Mouse (Mus musculus) hematopoietic stem cell, adult 5-6 weeks (primary cell): ENCODE results near the gene Wscd2. TPM values are rescaled to one million over a fixed set of nuclear protein-coding genes. Genes with fewer than 3 reads are reported as not detected.

ENCODE experiments used
- ATAC-seq, 2 experiments: fragments of 125-278 bp in 1 of 2; replicated peaks in 1 of 2; 2 replicates each; pipeline ENCODE4 v1.8.0; 2016 to 2017; ENCODE audit warnings: inconsistent platforms in 2 of 2, mild to moderate bottlenecking in 2 of 2, moderate number of reproducible peaks in 2 of 2, low read depth in 1 of 2, moderate TSS enrichment in 1 of 2; ENCODE audit not compliant: low FRiP score in 2 of 2, poor library complexity in 2 of 2, severe bottlenecking in 2 of 2, insufficient read depth in 1 of 2, low TSS enrichment in 1 of 2
- total RNA-seq: library from RNA; stranded (forward); fragments of 172-1452, 232-1000 nt; gene quantifications from 2 replicates; pipeline ENCODE4 v1.2.3, GENCODE M21; 2017

Gene Wscd2
- not detected in 2 replicates for total RNA-seq

DNA sequence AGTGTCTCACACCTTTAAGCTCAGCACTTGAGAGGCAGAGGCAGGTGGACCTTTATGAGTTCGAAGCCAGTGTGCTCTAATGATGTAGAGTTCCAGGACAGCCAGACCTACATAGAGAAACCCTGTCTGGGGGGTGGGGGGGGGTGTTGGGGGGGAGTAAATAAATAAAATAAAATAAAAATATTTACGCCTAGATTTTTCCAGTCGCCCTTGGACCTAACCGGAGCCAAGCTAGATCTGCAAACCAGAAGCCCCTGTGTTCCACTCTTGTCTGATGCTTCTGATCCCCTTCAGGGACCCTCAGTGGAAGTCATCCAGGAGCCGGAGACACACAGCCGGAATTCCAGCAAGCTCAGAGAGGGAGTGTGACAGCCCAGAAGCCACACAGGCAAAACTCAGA lies at the start of gene Wscd2:
Gene Wscd2, plus strand, starts transcription at position 301 of the 400 bp plus-strand sequence.
- no peak for ATAC-seq

DNA sequence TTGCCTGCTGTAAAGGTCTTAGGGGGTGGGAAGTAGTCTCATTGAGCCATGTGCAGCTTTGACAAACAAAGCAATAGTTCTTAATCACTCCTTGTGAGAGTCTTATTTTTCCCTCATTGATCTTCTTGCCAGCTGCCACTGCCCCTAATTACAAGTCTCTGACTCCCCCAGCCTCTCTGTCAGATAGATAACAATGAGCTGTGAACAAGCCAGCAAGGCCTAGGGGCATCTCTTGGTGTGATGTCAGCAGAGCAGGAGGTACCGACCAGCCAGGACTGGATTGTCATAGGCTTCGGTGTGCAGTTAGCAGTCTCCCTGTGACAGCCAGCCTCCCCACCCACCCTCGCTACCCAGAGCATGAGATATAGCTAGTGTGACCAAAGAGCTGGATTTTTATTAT lies 48.0 kb upstream of the Wscd2 start:
- ATAC-seq = no peak

DNA sequence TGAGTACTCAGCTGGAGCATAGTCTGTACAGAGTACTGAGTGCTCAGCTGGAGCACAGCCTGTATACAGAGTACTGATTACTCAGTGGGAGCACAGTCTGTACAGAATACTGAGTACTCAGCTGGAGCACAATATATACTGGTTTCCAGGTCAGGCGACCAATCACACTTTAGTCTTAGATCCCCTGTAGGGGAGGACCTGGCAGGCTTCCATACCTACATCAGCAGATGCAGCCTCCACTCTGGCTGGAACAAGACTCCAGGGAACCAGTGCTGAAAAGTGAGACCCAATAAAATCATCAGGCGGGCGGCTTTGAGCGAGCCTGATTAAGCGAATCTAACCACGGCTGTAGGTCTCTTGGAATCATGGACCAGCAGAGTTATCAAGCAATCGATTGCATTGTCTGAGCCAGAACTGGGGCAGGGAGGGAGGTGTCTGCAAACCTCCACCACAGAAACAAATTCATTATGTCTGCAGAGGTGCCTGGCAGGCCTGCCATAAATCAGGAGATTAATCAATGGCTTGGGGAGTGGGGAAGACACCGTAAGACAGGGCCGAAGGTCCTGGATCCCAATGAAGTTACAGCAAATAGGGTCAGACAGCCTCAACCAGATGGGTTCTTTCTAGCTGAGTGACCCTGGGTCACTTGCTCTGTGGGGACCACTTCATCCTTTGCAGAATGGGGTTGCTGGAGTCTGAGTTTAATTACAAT lies 42.0 kb upstream of the Wscd2 start:
- ATAC-seq = no peak

DNA sequence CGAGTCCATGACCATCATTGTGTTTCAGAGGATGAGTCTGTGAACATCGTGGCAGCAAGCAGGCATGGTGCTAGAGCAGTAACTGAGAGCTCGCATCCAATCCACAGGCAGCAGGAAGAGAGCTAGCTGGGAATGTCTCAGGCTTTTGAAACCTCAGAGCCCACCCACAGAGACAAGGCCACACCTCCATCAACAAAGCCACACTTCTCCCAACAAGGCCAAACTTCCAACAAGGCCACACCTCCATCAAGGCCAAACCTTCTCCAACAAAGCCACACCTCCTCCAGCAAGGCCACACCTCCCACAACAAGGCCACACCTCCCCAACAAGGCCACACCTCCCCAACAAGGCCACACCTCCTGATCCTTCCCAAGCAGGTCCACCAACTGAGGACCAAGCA lies 40.8 kb upstream of the Wscd2 start:
- no peak for ATAC-seq

DNA sequence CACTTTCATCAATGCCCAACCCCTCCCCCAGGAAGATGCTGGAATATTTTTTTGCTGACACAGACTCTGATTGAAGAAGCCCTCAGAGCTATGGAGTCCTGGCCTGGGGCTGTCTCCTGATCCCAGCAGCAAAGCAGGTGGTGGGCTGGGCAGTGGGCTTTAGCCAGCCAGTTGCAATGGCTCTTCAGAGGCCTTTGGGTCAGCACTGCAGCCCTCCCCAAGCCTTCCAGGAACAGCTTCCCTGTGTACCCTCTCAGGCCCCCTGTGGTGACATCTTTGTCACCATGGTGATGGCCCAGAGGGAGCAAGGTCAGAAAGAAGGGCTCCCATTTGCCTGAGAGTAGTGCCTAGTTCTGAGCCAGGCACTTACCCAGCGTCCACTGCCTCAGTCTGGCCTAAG lies 37.4 kb upstream of the Wscd2 start:
- no peak for ATAC-seq

DNA sequence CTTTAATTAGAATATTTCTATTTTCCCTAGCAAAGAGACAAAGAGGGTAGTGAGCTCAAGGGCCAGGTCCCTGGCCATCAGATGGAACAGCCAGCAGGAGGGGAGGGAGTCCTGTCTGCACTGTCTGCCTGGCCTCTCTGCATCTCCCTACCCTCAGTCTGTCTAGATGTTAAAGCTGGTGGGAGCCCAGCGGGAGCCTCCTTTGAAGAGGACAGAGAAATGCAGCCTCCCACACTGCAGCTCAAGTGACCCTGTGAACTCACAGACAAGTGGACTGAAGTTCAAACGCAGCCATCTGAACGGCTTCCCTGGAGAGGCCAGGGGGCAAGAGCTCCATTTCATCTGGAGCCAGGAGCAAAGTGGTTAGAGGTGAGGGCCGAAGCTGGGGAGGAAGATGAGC lies 36.8 kb upstream of the Wscd2 start:
- no peak for ATAC-seq

DNA sequence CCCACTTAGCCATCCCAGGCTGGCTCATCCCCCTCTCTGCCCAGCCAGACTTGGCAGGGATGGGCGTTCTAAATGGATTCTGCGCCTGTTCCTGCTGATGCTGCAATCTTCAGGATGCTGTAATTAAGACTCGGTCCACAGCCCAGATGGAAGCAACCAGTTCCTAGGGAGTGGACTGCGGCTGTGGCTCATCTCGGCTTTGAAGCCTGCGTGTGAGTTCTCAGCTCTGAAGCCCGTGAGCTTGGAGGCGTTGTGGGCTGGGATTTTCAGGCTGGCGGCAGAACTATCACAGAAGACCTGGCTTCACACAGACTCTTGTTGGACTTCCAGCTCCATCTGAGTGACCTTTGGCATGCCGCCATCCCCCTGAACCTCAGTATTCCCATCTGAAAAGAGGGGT lies 34.1 kb upstream of the Wscd2 start:
- no peak for ATAC-seq

DNA sequence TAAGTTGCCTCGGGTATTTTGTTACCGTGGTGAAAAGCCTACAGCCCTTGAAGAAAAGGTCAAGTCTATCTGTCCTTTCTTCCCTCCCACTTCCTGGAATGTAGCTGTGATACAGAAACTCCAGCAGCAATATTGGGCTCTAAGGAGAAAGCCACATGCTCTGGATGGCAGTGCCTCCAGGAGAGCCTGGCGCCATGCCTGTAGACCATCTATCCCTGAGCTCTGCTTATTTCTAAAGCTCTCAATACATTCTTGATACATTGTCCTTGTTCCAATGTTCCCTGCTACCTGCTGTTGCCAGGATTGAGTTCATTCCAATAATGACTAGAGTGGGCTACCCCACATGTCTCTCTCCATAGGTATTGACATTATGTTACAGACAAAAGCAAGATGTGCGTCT lies 33.4 kb upstream of the Wscd2 start:
- no peak for ATAC-seq

DNA sequence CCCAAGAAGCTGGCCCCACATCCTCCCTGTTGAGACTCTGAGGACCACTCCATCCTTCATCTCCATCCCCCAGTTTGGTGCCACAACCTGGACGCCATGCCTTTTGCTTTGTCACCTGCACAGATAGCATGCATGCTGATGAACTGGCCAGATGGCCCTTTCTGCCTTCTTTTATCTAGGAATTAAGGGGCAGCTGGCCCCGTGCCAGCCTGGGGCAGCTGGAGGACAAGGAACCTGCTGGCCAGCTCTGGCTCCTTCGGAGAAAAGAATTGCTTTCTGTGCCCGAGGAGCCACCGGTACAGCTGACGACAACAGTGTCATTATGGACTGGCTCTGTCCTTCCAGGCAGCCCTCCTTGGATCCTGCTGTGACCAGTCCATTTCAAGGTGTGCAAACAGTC lies 32.9 kb upstream of the Wscd2 start:
- no peak for ATAC-seq

DNA sequence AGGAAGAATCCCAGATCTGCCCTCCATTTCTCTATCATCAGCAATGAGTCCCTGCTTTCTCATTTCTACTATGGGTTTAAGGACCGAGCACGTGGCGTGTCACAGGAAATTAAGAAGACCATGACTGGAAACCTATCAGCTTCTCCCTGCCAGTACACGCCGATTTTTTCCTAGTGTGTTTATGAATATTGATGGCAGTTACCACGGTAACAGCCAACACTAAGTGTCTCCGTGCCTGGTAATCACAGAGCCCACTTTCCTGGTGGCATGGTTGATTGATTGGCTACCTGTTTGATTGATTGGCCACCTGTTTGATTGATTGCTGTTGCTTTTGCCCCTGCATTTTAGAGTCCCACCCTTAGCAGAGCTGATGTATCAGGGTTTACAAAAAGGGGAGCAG lies 30.2 kb upstream of the Wscd2 start:
- no peak for ATAC-seq

DNA sequence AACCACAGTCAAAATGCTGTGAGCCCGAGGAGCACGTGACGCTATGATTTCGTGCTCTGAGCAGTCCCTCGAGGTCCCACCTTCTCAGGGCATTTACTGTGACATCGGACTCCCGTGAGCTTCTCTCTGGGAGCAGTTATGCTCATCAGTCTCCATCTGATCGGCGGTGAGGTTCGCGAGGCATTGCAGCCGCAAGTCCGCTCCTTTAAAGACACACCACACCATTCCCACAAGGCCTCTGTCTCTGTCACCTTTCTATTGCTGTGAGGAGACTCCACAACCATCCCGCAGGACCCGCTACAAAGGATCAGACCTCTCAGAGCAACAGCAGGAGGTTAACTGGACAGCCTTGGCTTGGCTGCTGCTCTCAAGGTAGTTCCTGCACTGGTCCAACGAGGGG lies 28.6 kb upstream of the Wscd2 start:
- ATAC-seq = no peak

DNA sequence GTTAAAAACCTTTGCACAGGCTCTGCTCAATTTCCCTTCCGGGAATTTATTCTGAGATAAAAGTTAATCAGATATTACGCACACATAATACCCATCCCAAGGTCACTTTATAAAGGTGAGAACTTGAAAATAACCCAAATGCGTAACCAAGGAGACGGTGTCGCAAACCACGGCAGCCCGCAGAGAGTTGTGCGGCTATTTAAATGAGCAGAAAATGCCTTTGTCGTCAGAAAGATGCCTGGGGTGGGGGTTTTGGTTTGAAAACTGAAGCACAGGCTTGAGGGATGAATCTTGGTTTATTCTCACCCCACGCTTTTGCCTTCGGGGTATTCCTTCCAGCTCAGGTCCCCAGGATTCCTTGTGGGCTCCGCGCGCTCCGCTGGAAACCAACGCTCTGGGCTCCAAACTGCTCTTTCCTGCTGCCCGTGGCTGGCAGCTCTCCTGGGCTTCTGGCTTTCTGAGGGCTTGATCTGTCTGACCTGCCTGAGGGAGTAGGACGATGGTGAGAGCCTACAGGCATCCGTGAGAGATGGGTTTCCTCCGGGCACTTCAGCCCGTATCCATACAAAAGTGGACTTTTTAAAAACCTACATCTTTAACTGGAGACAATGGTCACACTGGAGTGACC lies 28.0 kb upstream of the Wscd2 start:
- ATAC-seq = no peak

DNA sequence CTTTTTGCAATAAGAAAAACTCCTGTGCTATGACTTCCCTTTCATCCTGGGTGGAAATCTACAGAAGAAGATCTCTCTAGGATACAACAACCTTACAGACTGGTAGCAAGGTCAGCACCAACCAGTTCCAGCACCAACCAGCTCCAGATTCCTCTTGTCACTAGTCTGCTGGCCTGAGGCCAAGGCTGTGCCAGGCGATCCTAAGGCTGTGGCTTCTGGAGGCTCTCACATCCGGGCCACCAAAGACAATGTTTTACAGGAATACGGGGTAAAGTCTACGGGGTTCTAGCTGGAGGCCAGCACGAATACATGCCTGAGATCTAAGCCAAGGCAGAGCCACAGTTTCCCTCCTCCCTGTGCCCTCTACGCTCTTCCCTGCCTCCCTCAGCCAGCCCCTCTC lies 25.4 kb upstream of the Wscd2 start:
- no peak for ATAC-seq

DNA sequence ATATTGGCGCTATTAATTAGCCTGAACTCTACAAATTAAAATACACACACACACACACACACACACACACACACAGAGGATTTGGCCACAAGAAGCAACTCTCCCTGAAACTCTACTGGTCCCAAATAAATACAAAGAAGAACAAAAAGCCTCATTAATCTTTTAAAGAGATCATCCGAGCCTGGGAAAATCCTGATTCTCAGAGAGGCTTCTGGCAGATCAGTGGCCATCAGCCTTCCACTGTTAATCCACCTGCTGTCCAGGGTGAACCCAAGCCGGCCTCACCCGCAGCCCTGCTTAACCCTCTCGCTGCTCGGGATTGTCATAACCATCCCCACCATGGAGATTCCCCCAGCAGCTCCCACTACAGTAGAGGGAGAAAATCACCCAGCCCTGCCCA lies 23.6 kb upstream of the Wscd2 start:
- no peak for ATAC-seq

DNA sequence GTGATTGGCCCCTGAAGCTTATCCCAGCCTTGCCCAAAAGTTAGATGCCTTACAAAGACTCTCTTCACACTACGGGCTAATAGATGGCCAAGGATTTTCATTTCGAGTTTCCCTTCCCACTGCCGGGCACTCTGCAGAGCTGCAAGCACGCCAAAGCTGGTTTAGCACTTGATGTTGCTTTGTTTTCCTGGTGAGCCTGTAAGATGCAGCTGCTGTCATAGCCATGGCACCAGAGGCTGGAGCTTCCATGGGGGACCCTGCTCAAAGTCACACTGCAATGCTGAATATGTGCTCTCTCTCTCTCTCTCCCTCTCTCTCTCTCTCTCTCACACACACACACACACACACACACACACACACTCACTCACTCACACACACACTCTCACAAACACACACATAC lies 23.1 kb upstream of the Wscd2 start:
- no peak for ATAC-seq

DNA sequence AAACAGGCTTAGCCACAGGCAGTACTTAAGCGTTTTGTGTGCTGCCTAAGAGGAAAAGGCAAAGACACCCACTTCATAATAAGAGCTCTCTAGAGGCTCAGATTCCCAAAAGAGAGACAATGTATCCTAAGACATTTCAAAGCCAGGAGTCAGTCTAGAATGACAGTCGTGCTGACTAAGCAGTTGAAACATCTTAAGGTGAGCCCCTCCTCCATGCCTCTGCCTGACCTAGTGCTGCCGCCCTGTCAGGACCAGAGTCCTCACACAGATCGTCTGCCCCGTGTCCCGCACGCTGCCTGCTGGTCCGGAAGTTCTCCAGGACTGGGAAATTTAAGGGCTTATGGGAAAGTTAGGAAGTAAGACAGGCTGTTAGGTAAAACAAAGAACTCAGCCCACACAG lies 22.4 kb upstream of the Wscd2 start:
- ATAC-seq = no peak

DNA sequence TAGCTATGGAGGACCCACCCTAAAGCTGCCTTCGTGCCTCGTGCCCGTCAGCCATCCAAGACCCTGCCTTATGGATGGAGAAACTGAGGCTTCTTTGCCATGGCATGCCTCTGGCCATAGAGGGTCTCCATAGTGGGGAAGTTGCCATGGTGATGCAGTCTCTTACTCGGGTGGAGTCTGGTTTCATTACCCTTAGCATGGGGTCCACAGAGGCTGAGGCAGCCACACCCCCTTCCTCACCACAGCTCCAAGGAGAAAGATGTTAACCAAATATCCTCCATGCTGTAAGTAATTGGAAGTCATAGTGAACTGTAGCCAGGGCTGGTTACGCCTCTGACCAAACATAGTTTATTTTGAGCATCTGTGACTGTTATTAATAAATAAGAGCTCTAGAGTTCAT lies 21.5 kb upstream of the Wscd2 start:
- ATAC-seq = no peak

DNA sequence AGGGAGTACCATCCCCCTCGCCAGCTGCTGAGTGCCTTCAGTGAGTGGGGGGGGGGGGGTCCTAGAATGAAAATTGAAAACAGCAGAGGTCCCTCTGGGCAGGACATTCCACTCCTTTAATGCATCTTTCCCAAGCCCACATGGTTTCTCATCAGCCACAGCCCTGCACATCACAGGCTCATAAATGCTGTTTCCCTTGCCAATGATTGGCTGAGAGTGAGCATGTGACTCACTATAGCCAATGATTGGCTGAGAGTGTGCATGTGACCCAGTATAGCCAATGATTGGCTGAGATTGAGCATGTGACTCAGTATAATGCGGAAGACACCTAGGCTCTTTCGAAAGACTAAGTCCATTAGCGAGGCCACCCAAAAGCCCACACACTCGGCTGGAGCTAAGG lies 20.9 kb upstream of the Wscd2 start:
- ATAC-seq = no peak

DNA sequence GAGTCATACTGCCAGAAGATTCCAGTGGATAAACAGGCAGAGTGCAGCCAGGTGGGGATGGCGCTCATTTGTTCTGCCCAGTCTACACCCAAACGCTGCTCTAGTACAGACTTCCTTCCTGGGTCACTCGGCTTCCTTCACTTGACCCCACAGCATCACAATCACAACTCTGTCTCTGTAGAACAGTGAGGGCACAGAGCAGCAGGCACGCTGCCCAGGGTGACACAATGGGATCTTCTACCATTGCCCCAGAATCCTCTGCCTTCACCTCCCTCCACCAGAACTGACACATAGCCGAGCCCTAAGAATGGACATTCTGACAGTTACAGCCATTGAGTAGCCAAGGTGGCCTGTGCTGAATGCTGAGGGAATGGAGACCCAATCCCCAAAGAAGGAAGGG lies 20.3 kb upstream of the Wscd2 start:
- ATAC-seq = no peak
